Mouse (Mus musculus): Measurements from ENCODE around the gene Pccb.
A peak's percentile ranks its signal among the peaks of the same experiment; 100 is the strongest.

Gene Pccb

GRCm38 (mm10) chr9:101042249-101042648 lies 7.6 kb upstream of the Pccb start:
- no peak for DNase-seq

- DNase-seq, result no peak
Measured at GRCm38 (mm10) chr9:101041508-101041907, 6.8 kb upstream of the Pccb start.

- DNase-seq, result no peak
Measured at GRCm38 (mm10) chr9:101038634-101039033, 3.9 kb upstream of the Pccb start.

- peak; percentile 63 for DNase-seq
Measured at GRCm38 (mm10) chr9:101037396-101037795, 2.7 kb upstream of the Pccb start.

- peak; percentile 46 for DNase-seq
Measured at GRCm38 (mm10) chr9:101036876-101037275, 2.2 kb upstream of the Pccb start.

GRCm38 (mm10) chr9:101035836-101036596 lies 1.3 kb upstream of the Pccb start:
- peak; percentile 46 for DNase-seq

GRCm38 (mm10) chr9:101033761-101034447 lies 794 bp downstream of the Pccb start:
- no peak for DNase-seq

GRCm38 (mm10) chr9:101018768-101019167 lies 15.9 kb downstream of the Pccb start:
- no peak for DNase-seq

GRCm38 (mm10) chr9:101017734-101018516 lies 16.8 kb downstream of the Pccb start:
- DNase-seq, result no peak

- peak; percentile 24 for DNase-seq
Measured at GRCm38 (mm10) chr9:101015324-101015723, 19.4 kb downstream of the Pccb start.

- DNase-seq, result no peak
Measured at GRCm38 (mm10) chr9:101012433-101012832, 22.3 kb downstream of the Pccb start.

GRCm38 (mm10) chr9:101005866-101006265 lies 28.8 kb downstream of the Pccb start:
- peak; percentile 14 for DNase-seq

- DNase-seq, result no peak
Measured at GRCm38 (mm10) chr9:101003302-101003701, 31.4 kb downstream of the Pccb start.

GRCm38 (mm10) chr9:101002841-101003240 lies 31.9 kb downstream of the Pccb start:
- DNase-seq, result no peak

GRCm38 (mm10) chr9:101002053-101002452 lies 32.6 kb downstream of the Pccb start:
- DNase-seq, result peak; percentile 12

- DNase-seq, result no peak
Measured at GRCm38 (mm10) chr9:100997138-100997537, 37.6 kb downstream of the Pccb start.

GRCm38 (mm10) chr9:100993937-100994336 lies 40.8 kb downstream of the Pccb start:
- no peak for DNase-seq

- no peak for DNase-seq
Measured at GRCm38 (mm10) chr9:100992191-100992590, 42.5 kb downstream of the Pccb start.

GRCm38 (mm10) chr9:100991321-100991720 lies 43.4 kb downstream of the Pccb start:
- DNase-seq, result no peak

- no peak for DNase-seq
Measured at GRCm38 (mm10) chr9:100990609-100991008, 44.1 kb downstream of the Pccb start.

GRCm38 (mm10) chr9:100987850-100988249 lies 46.8 kb downstream of the Pccb start:
- no peak for DNase-seq

GRCm38 (mm10) chr9:100987006-100987405 lies 47.7 kb downstream of the Pccb start:
- DNase-seq, result no peak

Data from kidney, adult 18-20 months (tissue).